In genomic region chr19:46056388-46056946, GRCm38 (mm10) we compare ENCODE assay signal across 8 mouse cellular contexts. TPM values are rescaled to one million over a fixed set of nuclear protein-coding genes. Genes with fewer than 3 reads are reported as not detected.
A peak's percentile ranks its signal among the peaks of the same experiment; 100 is the strongest.
DNase-seq lines count a peak whose midpoint lies in the region; ATAC-seq lines count a peak whose summit lies in the region.

No protein-coding gene starts in this region.

- ATAC-seq in hindbrain, embryonic 12.5 days (ENCODE audit: low FRiP score) = peak; percentile 96

- peak overlapping the region; percentile 75 for H3K4me3 ChIP-seq in hindbrain, embryonic 12.5 days

- peak overlapping the region; percentile 74 for H3K9ac ChIP-seq in hindbrain, embryonic 12.5 days

- under 1% methylated on average over 52 of the region's 52 CpGs for WGBS in hindbrain, embryonic 12.5 days

- peak; percentile 98 for DNase-seq in NIH3T3 (ENCODE audit: low read depth)
- peak; percentile 94 to 96 for DNase-seq in cerebellum, postnatal 10 days
- peak; percentile 89 to 92 for DNase-seq in frontal cortex, postnatal 10 days (ENCODE audit: low spot score in 2 of 2)
- DNase-seq in layer of hippocampus, postnatal 14 days (ENCODE audit: low spot score in 2 of 2) = peak; percentile 88 to 97
- DNase-seq in lung, postnatal 14 days = peak; percentile 91
- peak; percentile 90 for DNase-seq in retina, adult 2 months (ENCODE audit: low read depth, low spot score)
- DNase-seq in thymus, postnatal 36 days = peak; percentile 87 to 92

- H3K27me3 ChIP-seq in hindbrain, embryonic 12.5 days = no peaks in the 10 kb centered on the region

- no peaks in the 10 kb centered on the region for H3K9me3 ChIP-seq in hindbrain, embryonic 12.5 days (replicated peaks)

- H3K36me3 ChIP-seq in hindbrain, embryonic 12.5 days = no peaks in the 10 kb centered on the region

- peaks cover 12% of the 10 kb centered on the region for H3K4me1 ChIP-seq in hindbrain, embryonic 12.5 days

- peak overlapping the region; percentile 85 for H3K27ac ChIP-seq in hindbrain, embryonic 12.5 days

- H3K4me2 ChIP-seq in hindbrain, embryonic 12.5 days (replicated peaks) = peak overlapping the region; percentile 90

RNA-seq across cellular contexts. Expression of gene Ldb1, which starts 11.5 kb away (rescaled TPM):
- polyA plus RNA-seq in hindbrain, embryonic 12.5 days (2016; fragmentation: Nextera tagmentation; extraction: Ambion mirVana) = 129 and 138 TPM in 2 replicates
- 100 to 1,000 TPM in 1 of 2 experiments, 10 to 100 TPM in 1; 95.3 to 103 TPM for total RNA-seq in layer of hippocampus, postnatal 14 days (2021)

RNA-seq across cellular contexts. Expression of gene Pprc1, which starts 11.8 kb away (rescaled TPM):
- polyA plus RNA-seq in hindbrain, embryonic 12.5 days (2016; fragmentation: Nextera tagmentation; extraction: Ambion mirVana) = 28.5 and 30.8 TPM in 2 replicates
- total RNA-seq in layer of hippocampus, postnatal 14 days (2021) = 10 to 100 TPM; 23.4 to 29.0 TPM

RNA-seq across cellular contexts. Expression of gene Nolc1, which starts 19.2 kb away (rescaled TPM):
- polyA plus RNA-seq in hindbrain, embryonic 12.5 days (2016; fragmentation: Nextera tagmentation; extraction: Ambion mirVana) = 84.9 and 88.7 TPM in 2 replicates
- 10 to 100 TPM; 39.9 to 40.7 TPM for total RNA-seq in layer of hippocampus, postnatal 14 days (2021)

RNA-seq across cellular contexts. Expression of gene Hps6, which starts 53.2 kb away (rescaled TPM):
- polyA plus RNA-seq in hindbrain, embryonic 12.5 days (2016; fragmentation: Nextera tagmentation; extraction: Ambion mirVana) = 4.8 and 5.1 TPM in 2 replicates
- total RNA-seq in layer of hippocampus, postnatal 14 days (2021) = 1 to 10 TPM; 4.9 to 5.9 TPM

RNA-seq across cellular contexts. Expression of gene Armh3, which starts 58.2 kb away (rescaled TPM):
- 21.3 and 24.2 TPM in 2 replicates for polyA plus RNA-seq in hindbrain, embryonic 12.5 days (2016; fragmentation: Nextera tagmentation; extraction: Ambion mirVana)
- total RNA-seq in layer of hippocampus, postnatal 14 days (2021) = 10 to 100 TPM; 21.0 to 21.3 TPM

Comparison
In these comparisons a context has a peak if more than half of its experiments do, and no peak if none do; other contexts are left out.
1. Peak in every context shown above with its lines: DNase-seq, ATAC-seq, H3K4me3 ChIP-seq and H3K27ac ChIP-seq.